Mouse (Mus musculus): ENCODE data around the gene Sumo1.

The Sumo1 gene

DNA sequence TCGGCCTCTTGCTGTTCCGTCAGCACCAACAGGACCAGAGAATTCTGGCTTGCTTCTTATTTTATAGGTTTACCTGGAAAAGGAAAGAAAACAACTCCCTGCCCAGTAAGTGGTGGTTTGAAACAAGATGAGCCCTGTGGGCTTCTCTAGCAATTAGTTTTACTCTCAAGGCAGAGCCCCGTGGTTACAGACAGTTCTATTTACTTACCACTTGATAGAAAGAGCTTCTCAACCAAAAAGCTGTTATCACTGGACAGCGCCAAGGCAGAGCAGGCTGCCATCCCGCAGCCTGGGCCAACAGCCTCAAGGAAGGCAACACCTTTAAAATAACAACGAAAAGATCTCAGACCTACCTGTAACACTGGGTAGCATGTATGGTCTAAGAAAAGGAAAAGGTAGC, 128.4 kb downstream of the Sumo1 start:
- DNase-seq: peak; percentile 25

DNA sequence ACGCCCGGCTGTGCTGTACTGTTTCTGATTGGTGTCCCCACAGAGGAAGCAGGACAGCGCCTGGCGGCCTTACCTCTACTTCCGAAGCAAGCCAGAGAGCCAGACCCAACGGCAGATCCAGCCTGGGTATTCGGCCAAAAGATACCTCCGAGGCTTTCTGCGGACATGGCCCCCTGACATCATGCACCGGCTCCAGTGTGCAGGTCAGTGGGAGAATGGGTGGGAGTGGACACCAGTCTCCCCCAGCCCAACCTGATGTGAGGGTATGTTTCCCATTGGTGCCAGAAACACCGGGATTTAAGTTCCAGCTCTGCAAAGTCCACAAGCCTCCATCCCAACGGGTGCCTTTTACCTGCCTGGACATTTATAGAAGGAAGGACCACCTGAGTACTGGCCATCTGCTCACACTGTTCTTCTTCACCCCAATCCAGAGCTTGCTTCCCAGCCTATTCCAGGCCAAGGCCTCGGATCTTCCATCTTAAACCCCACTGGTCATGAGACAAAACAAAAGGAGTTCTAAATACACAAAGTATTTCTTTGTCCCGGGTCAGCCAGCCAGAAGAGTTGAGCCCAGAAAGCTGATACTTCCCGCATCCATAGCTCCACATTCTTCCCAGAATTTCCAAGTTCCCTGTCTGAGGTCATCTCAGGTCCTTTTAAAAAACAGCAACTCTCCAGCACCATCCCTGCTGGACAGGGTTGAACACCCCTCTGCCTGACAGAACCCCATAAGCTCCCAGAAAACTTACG, 129.2 kb downstream of the Sumo1 start:
- peak; percentile 51 for DNase-seq

DNA sequence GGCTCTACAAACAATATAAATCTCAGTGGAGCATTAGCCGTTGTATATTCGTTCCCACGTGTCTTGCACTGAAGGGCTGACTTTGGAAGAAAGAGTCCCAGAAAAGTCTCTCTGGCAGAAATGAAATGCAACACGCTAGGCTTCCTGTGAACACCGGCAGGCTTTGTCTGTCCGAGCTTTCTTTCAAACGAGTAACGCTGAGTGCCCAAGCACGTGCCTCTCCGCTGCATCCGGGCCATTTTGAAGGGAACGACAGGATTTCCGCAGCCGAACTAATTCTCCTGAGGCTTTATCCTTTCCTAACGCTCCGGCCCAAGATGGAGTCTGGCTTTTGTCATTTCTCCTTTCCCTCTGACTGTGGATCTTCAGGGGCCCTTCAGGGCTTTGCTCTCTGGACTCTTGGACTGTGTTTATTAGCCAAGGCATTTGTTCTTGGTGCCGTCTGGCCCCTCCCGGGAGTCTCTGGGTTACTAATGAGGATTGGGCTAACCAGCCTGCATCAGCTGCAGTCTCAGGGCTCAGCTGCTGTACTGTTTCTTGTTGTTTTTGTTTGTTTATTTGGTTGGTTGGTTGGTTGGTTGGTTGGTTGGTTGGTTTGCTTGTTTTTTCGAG, 130.0 kb downstream of the Sumo1 start:
- no peak for DNase-seq

DNA sequence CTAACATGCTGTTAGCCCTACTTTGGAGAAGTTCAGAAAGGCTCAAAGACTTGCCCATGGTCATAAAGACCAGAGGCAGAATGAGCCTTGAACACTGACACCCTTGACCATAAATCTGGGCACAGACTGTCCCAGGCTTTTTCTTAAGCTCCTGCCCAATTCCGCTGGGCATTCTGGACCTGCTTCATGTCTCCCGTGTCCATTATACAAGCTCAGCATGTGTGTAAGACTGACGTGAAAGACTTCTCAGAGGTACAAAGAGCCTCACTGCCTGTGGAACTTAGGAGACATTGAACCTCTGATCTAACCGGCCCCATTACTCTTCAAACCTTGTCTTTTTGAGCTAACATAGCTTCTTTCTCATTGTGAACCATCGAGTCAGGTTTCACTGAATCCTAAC, 132.3 kb downstream of the Sumo1 start:
- DNase-seq: no peak
